Mouse (Mus musculus) right cerebral cortex, adult 2 months (tissue): ENCODE data around the gene Ttll9.
A peak's percentile ranks its signal among the peaks of the same experiment; 100 is the strongest.

Source experiments
- DNase-seq, 2 experiments: peaks; one replicate each; pipeline ENCODE4 v3.0.0; 2021 to 2022; ENCODE audit warnings: low spot score in 2 of 2

The Ttll9 gene

DNA sequence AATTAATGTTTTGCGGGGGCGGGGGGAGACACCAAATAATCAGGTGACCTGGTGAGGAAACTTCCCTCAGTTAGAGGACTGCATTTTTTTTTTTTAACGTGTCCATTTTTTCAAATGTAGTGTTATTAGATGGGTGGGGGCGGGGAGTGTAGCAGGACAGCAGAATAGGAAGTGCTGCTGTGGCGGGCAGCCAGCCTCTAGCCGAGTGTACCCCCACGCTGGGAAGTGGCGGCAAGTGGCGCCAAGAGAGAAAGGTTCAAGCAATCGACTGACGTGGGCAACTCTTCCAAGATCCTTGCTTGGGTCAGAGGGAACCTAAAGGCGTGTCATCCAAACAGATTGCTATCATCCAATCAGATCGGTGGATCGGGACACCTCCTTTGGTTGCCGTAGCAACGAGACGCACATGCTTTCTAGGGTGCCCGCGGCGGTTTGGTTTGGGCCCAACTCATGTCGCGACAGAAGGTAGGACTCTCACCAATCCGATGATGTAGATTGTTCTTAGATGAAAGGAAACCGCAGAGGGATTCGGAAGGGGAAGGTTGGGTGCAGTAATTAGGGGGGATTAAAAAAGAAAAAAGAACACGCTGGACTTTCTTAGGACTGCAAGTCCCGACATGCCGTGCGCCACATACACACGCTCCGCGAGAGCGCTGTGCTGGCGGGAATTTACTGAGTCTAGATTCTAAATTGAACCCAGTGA is at the start of gene Ttll9:
Gene Ttll9 (plus strand): TSS at position 395 of the 703 bp plus-strand sequence.
- peak; percentile 81 to 94 for DNase-seq

DNA sequence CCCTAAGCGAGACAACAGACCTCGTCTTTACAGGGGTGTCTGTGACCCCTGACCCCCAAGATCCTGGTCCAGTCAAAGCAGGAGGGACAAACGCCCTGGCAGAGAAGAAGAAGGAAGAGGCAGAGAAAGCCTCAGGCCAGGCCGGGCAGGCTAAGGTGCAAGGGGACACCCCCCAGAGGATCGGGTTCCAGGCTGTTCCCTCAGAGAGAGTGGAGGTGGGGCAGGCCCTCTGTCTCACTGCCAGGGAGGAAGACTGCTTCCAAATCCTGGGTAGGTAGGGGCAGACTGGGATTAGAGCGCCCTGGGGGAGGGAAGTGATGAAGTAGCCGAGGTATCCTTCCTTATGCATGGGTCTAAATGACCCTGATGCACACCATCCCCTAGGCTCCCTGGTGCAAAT is 48.8 kb upstream of the Ttll9 start:
- no peak for DNase-seq

DNA sequence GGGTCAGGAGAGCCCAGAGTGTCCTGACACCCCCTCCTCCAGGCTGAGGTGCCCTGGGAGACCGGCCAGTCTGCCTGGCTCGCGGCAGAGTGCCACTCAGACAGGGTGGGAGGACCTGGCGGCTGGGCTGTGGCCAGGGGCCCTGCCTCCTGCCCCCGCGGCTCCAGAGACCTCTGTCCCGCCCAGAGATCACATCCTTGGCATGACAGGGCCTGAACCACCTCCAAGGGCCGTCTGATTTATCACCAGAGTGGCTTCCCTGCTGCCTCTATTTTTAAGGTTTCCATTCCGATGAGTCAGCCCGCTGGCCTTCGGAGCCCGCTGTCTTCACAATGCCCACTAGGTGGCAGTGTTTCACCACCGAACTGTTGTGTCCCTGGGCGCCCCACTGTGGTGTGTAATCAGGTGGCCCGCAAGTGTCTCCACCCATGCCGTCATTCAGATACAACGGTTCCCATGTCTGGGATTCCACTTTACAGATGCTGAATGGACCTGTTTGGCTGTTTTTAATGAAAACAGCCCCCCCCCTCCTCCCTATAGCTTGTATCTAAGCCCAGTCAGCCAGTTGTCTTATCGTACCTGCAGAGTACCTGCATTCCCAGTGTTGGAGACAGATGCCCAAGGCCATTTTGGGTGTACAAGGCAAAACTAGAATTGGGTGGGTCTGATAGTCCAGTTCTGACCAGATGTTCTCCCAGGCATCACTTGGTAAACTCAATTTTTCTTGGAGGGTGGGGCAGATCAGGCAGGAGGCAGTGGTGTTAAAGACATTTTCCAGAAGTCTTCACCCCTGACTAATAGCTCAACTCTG is 47.8 kb upstream of the Ttll9 start:
- DNase-seq, result peak; percentile 93 to 95

DNA sequence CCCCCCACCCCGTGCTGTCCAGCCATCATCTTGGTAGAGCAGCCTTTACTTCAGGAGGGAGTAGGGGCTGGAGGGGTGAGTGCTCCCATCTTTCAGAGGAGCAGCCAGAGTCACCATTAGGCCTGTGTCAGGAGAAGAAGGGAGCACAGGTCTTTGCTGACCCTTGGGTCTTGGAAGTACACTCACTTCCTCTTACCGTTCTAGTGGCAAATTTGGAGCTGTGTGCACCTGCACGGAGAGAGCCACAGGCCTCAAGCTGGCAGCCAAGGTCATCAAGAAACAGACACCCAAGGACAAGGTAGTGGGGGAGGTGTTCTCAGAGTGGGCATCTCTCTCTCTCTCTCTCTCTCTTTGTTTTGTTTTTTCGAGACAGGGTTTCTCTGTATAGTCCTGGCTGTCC is 46.8 kb upstream of the Ttll9 start:
- no peak for DNase-seq

DNA sequence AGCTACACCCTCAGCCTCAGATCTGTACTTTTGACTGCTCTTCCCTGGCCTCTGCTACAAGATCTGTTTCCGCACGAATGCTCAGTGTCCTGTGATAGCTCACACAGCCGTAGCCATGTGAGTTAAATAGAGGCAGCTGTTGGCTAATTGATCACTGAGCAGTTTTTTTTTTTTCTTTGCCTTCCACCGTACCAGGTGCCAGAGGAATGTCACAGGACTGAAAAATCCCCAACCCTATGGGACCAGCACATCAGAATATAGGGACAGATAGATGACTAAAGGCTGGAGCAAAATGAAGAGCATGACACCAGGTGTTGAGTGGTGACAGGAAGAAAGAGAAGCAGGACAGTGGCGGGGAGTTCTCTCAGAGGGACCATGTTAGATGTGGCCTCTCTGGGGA is 46.2 kb upstream of the Ttll9 start:
- no peak for DNase-seq

DNA sequence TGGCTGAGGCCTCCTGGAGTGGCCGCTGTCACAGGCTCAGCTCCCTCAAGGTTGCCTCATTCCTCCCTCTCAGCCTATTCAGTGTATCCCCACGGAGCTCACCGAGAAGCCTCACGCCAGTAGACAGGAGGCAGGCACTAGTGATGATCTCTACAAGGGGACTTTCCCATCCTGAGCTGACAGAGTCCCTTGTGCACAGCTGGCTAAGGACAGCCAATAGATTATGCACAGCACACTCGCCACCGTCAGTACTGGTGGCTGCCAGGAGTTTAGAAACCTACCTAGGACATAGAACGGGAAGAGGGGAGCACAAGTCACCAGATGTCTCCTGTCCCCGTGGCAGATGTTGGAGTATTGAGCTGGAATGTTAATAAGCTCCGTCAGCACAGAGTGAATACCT is 44.6 kb upstream of the Ttll9 start:
- DNase-seq, result no peak

DNA sequence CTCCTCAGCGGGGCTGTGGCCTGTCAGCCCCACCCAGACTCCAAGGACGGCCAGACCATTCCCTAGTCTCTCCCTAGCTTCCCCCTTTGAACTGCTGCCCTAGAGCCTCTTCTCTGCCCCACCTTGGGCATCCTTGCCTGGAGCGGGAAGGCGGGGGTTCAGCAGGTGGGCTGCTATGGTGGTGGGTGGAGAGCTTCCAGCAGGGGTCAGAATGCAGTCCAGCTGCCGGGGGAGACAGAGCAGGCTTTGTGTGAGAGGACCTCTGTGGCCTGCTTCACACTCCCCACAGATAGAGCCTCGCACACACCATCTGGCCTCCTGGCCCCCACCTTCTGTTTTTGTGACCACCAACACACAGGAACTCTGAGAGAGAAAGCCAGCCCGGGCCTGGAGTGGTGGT is 39.9 kb upstream of the Ttll9 start:
- DNase-seq, result no peak

DNA sequence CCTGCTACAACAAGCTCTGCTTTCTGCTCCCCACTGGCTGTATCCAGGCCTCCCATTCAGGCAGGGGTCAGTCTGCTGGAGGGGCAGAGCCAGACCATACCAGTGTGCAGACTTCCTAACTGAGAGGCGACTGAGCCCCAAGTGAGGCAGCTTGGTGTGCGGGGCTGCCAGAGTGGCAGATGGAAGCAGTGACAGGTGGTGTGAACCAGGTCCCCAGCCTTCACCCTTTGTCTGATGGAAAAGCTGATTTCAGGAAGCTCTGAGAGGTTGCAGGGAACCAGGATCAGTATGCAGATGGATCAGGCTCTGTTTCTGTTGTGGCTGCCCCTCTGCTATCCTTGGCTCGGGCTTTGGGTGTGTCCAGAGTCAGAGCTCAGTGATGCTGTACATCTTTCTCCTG is 38.7 kb upstream of the Ttll9 start:
- DNase-seq, result no peak

DNA sequence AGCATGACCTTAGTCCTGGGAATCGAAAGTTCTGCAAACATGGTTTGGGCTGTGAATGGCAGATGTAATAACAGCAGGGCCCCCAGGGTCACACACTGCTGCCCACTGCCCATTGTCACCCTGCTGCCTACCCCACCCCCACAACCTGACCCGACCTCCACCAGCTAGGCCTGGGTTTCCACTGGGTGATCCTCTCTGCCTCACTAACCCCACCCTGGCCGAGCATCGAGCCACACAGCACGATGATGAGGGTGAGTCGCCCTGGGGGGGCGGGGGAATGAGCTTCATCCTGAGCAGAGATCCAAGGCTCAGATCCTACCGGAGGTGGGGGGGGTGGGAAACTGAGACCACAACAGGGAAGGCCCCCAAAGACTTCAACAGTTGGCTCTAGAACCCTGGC is 38.2 kb upstream of the Ttll9 start:
- no peak for DNase-seq

DNA sequence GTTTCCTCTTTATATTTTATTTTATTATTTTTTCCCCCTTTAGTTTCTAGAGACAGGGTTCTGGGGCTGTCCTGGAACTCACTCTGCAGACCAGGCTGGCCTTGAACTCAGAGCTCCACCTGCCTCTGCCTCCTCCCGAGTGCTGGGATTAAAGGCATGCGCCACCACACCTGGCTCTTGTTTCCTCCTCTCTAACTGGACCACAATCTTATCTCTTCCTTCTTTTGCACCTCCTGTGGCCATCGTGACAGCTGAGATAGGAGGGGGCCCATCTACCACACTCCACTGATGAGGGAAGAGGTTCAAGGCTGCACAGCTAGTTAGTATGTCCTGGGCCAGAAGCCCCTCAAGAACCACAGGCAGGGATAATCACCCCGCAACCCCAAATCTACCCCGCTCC is 37.7 kb upstream of the Ttll9 start:
- DNase-seq, result no peak

DNA sequence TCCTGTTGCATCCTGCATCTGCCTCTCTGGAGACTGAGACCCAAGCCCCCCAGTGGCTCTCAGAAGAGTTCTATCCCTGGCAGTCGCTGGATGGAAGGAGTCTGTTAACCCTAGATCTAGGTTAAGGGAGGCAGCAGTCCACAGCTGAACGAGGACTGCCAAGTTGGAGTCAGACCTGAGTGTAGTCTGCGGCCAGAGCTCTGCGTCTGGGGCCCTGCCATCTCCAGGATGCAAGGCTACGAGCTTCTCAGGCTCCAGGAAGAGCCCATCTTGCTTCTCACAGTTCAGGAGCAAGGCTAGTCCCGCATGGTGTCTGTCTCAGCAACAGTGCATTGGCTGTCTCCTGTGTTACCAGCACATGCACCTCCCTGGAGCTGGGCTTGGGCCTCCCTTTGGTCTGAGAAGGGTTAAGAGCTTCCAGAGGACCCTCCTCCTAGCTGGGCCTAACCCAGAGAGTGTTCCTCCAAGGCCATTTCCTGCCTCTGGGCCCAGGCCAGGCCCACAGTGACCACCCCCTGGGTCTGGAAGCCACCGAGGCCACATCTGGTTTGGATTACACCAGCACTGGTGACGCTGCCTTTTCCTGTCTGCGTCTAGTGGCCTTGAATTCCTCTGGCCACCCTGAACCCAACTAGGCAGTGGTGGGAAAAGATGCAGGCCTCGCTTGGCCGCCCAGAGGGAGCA is 37.0 kb upstream of the Ttll9 start:
- DNase-seq, result no peak

DNA sequence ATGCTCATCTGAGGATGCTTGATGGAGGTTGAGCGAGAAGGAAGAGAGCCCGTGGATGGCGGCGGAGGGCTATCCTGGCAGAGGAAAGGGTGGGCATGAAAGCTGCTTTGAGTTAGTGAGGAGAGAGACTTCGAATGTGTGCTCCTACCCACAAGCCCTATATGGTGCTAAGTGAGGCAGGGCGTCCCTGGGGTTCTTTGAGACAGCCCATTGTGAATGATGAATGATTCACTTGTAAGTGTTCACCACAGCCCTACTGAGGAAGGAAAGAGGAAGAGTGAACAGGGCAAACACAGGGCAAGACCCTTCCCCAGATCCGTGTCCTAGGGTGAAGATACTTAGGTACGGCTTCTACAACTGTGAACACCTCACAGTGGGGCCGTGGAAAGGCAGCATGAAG is 35.4 kb upstream of the Ttll9 start:
- DNase-seq, result no peak

DNA sequence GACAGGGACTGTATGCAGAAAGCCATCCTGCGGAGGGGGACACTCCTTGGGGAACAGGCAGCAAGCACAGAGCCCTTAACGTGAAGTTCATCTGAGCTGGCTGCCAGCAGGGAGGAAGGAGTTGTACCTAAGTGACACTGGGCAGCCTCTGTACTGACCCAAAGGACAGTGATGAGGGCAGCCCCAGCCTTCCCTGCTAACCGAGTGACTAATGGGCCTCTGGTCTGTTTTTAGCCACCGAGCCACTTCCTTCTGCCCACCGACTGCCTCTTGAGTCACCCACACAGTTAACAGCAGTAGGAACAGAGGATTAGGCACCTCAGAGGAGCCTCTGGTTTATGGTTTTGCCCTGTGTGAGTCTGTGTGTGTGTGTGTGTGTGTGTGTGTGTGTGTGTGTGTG is 34.9 kb upstream of the Ttll9 start:
- DNase-seq, result peak in 1 of 2 experiments; percentile 23

DNA sequence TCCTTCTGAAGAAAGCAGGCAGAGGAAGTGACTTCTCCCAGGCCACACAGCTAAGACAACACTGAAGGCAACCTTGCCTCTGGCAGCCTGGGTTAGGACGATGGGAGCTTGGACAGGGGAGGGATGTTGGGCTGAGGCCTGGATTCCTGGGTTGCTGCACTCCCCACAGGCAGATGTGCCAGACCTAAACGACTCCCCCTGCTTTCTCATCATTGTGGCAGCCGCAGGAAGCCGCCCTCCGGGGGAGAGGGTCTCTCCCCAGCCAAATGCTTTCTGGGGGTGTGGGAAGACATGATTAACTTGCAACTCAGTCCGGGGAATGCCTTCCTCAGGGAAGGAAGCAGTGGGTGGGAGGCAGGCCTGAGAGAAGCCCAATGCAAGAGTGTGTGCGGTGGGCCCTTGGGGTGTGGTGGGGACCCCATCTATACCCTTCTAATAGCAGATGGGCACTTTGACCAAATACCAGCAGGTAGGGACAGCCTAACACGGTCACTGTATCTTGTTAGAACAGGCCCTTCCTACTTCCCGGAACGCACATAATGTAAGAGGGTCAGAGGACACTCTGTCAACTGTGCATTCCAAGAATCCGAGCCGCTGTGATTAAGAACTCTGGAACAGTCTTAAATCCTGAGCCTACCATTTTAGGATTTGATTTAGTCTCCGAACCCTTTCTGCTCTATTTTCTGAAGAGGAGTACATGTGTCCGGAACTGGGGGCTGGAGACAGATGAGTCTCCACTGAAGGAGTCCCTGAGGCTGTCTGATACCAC is 33.9 kb upstream of the Ttll9 start:
- no peak for DNase-seq

DNA sequence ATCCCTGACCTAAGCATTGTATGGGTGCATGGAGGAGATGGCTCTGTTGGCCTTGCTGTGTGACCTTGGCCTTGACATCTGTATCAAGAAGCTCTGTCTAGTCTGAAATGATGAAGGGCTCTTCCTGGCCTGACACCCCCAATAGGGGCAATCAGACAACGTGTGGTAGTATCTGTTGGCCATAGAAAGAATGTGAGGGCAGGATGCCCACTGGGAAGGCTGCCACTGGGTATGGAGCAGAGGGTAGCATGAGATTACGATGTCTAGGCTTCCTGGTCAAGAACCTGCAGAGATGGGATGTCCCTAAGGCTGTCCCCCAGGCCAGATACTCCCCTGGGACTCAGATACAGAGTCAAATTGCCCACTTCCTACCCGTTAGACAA is 33.3 kb upstream of the Ttll9 start:
- no peak for DNase-seq

DNA sequence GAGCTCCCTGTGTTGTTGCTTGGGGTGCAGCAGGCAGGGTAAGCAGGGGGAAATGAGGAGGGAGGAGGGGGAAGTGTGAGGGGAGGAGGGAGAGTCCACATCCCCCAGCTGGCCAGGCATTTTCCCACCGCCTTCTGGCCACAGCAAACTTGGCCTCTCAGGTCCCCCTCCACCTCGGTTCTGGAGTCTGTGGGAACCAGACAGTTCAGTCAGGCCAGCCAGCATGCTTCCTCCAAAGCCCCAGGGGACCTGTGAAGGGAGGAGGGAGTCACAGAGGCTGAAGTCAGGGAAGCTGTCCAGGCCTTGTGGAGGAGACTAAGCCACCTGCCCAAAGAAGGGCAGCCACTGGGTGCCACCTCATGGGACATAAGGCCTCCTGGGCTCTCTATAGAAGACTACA is 32.0 kb upstream of the Ttll9 start:
- no peak for DNase-seq

DNA sequence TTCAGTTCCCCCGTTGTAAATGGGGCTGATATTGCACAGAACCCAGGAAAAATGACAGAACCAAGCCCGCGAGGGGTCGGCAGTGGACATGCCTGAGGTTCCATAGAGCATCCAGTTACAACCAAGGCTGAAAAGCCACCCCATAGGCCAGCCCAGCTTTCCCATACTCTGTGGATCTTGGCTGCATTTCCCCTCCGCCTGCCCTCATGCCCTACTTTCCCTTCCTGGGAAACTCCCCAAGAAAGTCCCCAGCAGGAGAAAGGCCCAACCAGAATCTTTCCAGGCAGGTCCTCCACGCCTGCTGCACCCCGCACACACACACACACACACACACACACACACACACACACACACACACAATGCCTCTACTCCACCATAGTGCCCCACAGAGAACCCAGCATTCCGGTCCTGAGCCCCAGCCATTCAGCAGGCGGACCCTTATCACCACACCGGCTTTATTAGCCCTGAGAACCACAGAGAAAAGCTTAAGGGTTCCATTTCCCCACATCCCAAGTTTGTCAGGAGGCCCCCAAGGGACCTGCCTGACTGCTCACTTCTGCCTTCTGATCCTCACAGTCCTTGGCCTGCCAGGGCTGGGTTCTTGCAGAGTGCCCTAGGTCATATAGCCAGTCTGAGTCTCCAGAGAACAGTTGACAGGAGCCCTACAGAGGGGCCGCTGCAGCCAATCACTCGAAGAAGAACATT is 30.7 kb upstream of the Ttll9 start:
- DNase-seq, result no peak

DNA sequence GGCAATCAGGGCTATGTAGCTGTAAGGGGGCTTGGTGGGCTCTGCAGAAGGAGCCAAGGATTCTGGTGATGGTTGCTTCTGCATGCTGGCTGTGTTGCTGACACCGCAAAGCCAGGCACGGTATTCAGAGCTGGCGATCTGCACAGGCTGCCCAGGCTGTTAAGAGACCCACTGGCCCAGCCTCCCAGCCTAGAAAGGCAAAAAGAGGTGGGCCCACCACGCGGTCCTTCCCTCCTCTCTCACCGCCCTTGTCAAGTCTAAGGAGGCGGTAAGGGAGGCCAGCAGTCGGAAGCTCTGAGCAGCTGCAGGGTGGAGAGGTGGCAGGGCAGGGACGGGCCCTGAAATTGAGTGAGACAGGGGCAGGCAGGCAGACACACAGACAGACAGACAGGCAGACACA is 29.2 kb upstream of the Ttll9 start, which contains the start of gene Foxs1:
Gene Foxs1 (minus strand): TSS at position 161 of the 400 bp plus-strand sequence.
- DNase-seq, result no peak

DNA sequence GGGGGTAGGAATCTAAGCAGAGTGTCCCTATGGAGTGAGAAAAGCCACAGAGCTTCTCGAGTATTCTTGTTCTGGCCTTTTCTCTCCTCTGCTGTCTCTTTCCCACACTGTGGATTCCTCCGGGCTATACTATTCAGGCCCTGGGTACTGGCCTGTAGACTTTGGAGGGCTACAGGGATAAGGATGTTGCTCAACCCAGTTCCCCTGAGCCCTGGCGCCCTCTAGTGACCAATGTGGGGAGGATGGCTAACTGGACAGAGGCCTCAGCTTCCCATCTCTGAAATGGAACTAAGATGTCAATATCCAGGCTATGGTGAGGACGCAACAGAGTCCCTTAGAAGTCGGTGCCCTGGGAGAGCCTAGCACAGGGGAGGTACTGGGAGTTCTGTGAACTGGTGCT is 28.7 kb upstream of the Ttll9 start:
- DNase-seq, result peak in 1 of 2 experiments; percentile 60

DNA sequence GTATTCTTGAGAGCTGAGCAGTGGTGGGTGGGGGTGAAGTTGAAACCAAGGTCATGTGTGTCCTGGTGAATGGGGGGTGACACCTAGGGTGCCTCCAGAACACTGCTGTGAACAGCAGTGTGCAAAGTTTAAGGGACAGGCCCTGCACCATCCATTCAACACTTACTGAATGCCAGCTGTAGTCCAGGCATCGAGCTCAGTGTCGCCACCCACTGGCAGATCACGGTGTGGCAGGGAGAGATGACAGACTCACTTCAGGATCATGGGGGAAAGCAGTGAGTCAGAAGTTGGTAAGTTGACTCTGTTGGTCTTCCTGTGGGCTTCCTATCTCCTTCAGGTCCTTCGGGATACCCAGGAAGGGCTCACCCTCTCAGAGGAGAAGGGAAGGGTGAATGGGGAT is 22.4 kb upstream of the Ttll9 start:
- peak in 1 of 2 experiments; percentile 49 for DNase-seq

DNA sequence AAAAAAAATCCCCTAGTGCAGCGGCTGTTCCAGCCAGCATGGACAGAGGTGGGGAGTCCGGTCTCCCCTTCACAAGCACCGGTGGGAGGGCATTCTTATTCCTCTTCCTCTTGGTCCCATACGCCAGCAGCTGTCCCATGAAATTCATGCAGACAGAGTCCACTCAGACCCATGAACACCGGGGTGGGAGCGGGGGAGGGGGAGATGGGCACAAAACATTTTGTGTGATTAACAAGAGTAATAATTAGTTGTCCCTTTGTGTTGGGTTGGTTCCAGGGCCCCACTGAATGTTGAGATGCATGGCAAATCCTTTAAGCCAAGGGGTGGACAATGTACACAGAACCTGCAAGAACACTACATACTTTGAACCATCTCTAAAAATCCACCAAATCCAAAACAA is 21.2 kb upstream of the Ttll9 start:
- DNase-seq, result no peak
